Mouse (Mus musculus): Measurements from ENCODE around the gene Slc4a7.

The Slc4a7 gene

GRCm38 (mm10) chr14:14701710-14702329 is at the start of gene Slc4a7:
TSS of gene Slc4a7 (plus strand) at chr14:14702279.
- DNase-seq = no peak

- no peak for DNase-seq
Observed at GRCm38 (mm10) chr14:14670597-14670996, 31.5 kb upstream of the Slc4a7 start.

DNA sequence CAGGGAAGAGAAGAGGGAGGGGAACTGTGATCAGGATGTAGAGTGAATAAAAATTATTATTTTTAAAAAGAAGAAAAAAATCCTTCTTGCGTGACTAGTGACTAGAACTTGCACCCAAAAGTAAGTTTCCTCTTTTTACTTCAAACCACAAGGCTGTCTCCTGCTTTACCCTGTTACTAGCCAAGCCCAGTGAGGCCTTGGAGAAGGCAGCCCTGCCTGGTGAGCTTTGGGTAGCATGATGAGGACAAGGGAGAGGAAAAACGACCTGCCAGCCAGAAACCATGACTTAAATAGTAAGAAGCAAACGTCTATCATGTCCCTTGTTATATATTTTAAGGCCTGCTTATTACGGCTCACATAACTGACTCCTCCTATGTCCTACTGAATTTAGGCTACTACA is 20.5 kb upstream of the Slc4a7 start:
- no peak for DNase-seq

- DNase-seq = no peak
Observed at GRCm38 (mm10) chr14:14684771-14685170, 17.3 kb upstream of the Slc4a7 start.

DNA sequence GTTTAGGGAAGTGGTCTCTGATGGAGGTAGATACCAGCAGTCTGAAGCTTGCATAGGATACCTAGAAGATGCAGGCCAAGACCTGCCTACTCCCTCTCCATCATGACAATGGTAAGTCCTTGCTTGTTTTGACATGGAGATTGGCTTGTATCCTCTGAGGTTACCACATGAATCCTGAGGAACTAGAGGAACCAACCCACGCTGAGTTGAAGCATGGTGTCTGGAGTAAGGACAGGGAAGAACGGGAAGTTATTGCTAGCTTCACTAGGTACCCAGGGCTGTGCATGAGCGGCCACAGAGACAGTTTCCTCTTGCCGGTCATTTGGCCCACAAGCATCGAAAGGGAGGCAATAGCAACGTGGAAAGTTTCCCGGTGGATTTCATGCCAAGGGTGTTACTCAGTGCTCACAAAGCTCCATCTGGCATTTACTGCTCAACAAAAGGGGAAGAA is 16.0 kb upstream of the Slc4a7 start:
- no peak for DNase-seq

DNA sequence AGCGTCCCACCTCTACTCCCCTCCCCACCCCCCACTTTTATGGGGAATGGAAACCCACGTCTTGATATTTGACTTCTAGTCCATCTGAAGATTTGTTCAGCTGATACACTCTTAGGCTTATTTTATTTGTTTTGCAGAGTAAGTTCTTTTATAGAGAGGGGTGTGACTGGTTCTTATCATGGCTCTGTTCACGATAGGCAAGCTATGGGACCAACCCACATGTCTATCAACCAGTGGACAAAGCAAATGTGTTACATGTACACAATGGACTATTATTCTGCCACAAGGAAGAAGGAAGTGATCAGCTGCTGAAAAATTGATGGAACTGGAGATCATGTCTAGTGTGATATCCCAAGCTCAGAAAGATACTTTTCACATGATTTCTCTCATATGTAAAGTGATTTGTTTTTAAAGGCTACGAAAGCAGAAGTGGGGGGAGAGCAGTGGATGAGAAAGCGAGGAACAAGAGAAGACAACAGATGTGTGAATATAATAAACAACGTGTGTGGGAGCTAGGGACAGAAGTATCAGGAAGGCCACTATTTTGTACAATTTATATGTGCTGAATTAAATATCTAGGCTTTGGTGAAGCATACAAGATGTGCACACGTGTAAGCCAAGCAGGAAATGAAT is 14.7 kb upstream of the Slc4a7 start:
- no peak for DNase-seq

- peak; percentile 94 for DNase-seq
Observed at GRCm38 (mm10) chr14:14702399-14703345, 593 bp downstream of the Slc4a7 start.

GRCm38 (mm10) chr14:14703346-14703871 is 1.3 kb downstream of the Slc4a7 start:
- no peak for DNase-seq

DNA sequence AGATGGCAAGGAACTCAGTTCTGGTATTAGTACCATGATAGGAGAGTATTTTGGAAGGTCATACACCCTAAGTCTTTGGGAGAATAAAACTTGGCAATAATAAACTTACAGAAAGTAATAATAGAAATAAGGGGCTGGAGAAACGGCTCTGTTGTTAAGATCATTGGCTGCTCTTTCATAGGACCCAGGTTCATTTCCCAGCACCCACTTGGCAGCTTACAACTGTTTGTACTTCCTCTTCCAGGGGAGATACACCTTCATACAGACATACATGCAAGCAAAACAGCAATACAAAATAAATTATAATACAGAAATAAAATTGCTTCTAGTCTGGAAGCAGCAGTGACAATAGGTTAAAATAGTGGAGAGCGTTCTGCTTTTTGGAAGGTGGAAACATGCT is 2.6 kb downstream of the Slc4a7 start:
- DNase-seq = no peak

- no peak for DNase-seq
Observed at GRCm38 (mm10) chr14:14705126-14705525, 3.0 kb downstream of the Slc4a7 start.

DNA sequence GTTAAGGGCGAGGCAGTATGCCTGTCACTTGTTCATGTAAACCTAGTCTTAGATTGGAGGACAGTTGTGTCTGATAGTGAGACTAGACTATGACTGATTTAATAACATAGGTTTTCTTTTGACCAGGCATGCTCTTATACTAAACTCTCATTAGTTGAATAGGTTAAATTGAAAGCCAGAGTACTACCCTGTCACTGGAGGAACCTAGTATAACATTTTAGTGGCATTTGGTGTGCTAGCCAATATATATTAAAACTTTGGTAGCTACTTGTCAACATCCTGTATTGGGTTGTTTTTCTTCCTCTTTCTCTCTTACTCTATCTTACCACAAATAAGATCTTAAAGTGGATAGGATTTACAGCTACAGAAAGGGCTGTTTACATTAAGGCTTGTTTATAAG is 4.3 kb downstream of the Slc4a7 start:
- DNase-seq = no peak

GRCm38 (mm10) chr14:14707061-14707460 is 5.0 kb downstream of the Slc4a7 start:
- no peak for DNase-seq

GRCm38 (mm10) chr14:14709021-14709420 is 6.9 kb downstream of the Slc4a7 start:
- no peak for DNase-seq

GRCm38 (mm10) chr14:14714130-14714529 is 12.1 kb downstream of the Slc4a7 start:
- DNase-seq = peak; percentile 50

- no peak for DNase-seq
Observed at GRCm38 (mm10) chr14:14715794-14716193, 13.7 kb downstream of the Slc4a7 start.

GRCm38 (mm10) chr14:14716843-14717242 is 14.8 kb downstream of the Slc4a7 start:
- peak; percentile 47 for DNase-seq

DNA sequence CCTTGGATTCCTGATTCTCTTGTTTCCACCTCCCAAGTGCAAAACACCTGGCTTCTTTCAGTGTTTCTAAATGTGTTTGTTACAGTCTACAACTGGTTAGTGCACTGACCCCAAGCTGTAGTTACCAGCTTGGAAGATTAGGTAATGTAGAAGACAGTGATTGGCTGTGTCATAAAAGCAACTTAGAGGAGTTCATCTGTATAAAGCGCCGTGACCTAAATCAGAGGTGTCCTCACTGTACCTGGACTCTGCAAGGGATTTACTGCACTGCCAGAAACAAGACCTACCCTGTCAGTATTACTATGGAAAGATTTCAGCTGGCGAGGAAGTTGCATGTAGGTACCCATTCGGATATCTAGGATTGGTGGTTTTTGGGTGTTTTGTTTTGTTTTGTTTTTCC is 16.5 kb downstream of the Slc4a7 start:
- DNase-seq = no peak

DNA sequence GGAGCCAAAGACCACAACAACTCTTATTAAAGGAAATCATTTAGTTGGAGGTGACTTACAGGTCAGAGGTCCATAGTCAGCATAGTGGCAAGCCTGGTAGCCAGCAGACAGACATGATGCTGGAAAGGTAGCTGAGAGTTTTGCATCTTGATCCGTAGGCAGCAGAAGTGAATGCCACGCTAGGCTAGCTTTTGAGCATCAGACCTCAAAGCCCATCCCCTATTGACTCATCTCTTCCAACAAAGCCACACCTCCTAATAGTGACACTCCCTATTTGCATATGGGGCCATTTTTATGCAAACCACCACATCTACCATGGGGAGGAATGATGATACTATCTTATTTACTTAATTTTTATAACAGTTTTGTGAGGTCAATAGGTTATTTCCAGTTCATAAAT is 79.1 kb downstream of the Slc4a7 start:
- no peak for DNase-seq

DNA sequence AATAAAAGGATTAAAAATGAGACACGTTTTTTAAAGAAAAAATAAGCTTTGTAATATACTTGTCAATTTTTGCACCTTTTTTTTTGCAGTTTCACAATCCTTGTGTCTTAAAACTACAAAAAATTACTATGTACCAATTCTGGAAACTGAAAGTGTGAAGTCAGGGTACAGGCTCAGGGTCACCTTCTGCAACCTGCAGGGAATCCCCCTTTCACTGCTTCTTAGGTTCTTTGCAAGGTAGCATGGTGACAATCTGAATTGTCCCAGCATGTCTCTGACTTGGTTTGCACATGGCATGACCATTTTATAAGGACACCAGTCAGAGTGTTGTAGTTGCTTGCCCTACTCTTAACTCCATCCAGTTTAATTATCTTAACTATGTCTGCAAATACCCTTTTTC is 82.1 kb downstream of the Slc4a7 start:
- no peak for DNase-seq

DNA sequence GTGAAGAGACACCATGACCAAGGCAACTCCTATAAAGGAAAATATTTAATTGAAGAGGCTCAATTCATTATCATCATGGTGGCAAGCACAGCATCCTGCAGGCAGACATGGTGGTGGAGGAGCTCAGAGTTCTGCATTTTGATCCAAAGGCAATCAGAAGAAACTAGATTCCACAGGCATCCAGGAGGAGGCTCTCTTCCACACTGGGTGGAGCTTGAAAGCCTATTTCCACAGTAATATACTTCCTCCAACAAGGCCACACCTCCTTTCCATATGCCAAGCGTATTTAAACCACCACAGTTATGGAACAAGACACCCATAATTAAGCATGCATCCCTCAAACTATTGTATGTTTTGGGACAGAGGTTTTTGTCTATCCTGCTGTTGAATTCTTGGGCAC is 84.9 kb downstream of the Slc4a7 start:
- DNase-seq = no peak

DNA sequence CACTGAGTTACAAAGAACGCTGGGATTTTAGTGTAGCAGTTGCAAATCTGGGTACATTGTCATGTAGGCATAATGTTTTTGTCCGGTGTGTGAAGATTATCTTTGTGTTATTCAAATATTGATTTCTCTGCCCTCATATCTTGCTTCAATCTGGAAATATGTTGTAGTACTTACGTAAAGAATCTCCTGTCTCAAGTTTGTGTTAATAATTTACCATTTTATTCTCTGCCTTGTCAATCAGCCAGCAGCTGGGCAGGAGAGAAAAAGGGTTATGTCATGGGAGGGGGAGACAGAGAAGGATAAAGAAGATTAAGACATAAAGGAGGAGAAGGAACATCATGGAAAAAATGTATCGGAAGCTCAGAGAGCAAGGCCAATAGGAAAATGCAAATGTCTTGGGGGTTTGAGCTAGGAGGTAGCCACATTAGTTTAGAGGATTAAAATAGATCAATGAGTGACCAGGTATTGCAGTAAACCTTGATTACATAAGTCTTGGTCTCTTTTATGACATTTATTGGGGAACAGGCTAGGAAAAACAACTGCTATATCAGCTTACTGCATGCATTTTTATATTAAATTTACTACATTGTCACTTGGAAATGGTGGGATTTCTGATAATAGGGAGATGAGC is 87.9 kb downstream of the Slc4a7 start:
- DNase-seq = no peak

GRCm38 (mm10) chr14:14799861-14800260 is 97.8 kb downstream of the Slc4a7 start:
- no peak for DNase-seq

DNA sequence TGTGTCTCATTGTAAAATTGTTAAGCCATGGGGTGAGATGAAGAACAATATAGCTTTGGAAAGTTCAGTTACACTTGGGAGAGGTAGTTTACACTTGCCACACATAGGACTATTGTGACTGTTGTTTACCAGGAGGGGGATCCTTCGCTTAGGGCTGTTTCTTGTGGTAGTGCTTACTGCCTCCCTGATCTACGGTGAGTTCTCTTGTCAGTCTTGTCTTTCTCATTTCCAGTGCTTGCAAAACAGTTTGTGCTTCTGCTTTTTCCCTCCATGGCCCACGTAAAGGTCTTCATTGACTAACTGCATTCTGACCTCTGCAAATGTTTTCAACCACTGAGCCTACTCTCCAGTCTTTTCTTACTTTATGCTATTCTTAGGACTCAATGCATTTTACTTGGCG is 98.3 kb downstream of the Slc4a7 start:
- DNase-seq = no peak
